Mouse (Mus musculus) heart, embryonic 16.5 days (tissue): ENCODE measurements at regions not wholly inside any gene's neighbourhood (a gene's known extent, or its start where the extent isn't known, plus 50 kb on each side); places are given as distances from the start of the nearest gene placed in this dataset.
A peak's percentile ranks its signal among the peaks of the same experiment; 100 is the strongest.

Experiments
- ATAC-seq: fragments of 200-750 bp; cut with Nextera tagmentation; replicated peaks from 2 replicates; pipeline ENCODE4 v1.8.0; 2017; ENCODE audit warnings: moderate number of reproducible peaks; ENCODE audit not compliant: insufficient read depth, low FRiP score; ENCODE audit errors: extremely low read depth
- H3K27ac ChIP-seq: fragments of 300-500 bp; sonication (generic); 2 replicates; pipeline ENCODE4 v1.5.1; 2014; ENCODE audit warnings: mild to moderate bottlenecking, low read length, control low read depth, moderate library complexity
- H3K27me3 ChIP-seq: fragments of 300-500 bp; sonication (generic); 2 replicates; pipeline ENCODE4 v1.6.1; 2014; ENCODE audit warnings: low read length, mixed read lengths; ENCODE audit not compliant: control insufficient read depth, insufficient read depth
- H3K36me3 ChIP-seq: fragments of 300-500 bp; sonication (generic); 2 replicates; pipeline ENCODE4 v1.6.1; 2014; ENCODE audit not compliant: control insufficient read depth, insufficient read depth
- H3K4me1 ChIP-seq: fragments of 300-500 bp; sonication (generic); 2 replicates; pipeline ENCODE4 v1.6.1; 2014; ENCODE audit warnings: low read length, mixed read lengths; ENCODE audit not compliant: control insufficient read depth, insufficient read depth
- H3K4me2 ChIP-seq: fragments of 300-500 bp; sonication (generic); 2 replicates; pipeline ENCODE4 v1.6.1; 2014; ENCODE audit warnings: low read depth, mild to moderate bottlenecking, control low read depth, low read length
- H3K4me3 ChIP-seq: fragments of 300-500 bp; sonication (generic); 2 replicates; pipeline ENCODE4 v1.5.1; 2014; ENCODE audit warnings: mild to moderate bottlenecking, control low read depth, low read length
- H3K9ac ChIP-seq: fragments of 300-500 bp; sonication (generic); 2 replicates; pipeline ENCODE4 v1.6.1; 2014; ENCODE audit warnings: low read length, control low read depth
- H3K9me3 ChIP-seq: fragments of 300-500 bp; sonication (generic); replicated peaks from 2 replicates; pipeline ENCODE4 v1.6.1; 2016; ENCODE audit warnings: low read length; ENCODE audit not compliant: control insufficient read depth
- WGBS: fragments of 180-500 bp; shearing (Covaris S2); extraction: QIAGEN DNeasy Blood & Tissue Kit; methylation state at CpG from one replicate; pipeline ENCODE4 v1.1.7; 2014; 5-methylcytosine and 5-hydroxymethylcytosine counted together

DNA sequence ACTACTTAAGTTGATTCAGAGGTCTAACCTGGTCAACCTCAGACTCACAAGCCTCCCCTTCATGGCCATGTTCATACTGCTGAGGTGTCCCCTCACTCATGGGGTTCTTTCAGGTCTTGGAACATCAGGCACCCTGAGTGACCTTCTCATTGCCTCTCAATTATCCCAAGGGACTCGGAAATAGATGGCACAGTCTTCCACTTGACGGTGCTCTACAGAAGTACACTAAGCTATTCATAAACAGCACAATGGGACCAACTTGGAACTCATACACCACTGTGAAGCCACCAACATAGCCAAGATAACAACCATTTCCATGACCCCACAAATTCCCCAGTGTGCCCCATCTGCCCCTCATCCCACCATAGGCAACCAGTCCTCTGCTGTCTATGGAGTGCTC lies 118.4 kb downstream of the Srek1 start:
- no peaks in the 10 kb centered on the region for H3K27me3 ChIP-seq
- WGBS = 76% methylated on average over 2 of the region's 2 CpGs
- ATAC-seq = no peak

GRCm38 (mm10) chr13:103653216-103653615 lies 121.2 kb downstream of the Srek1 start:
- Histone ChIP-seq H3K4me3 (no peak overlapping the region), H3K27ac (no peak overlapping the region), H3K27me3 (no peaks in the 10 kb centered on the region), H3K36me3 (no peaks in the 10 kb centered on the region), H3K4me2 (no peak overlapping the region), H3K9me3 (peaks cover 2% of the 10 kb centered on the region; the same call in 1 of the 2 replicates), H3K4me1 (no peaks in the 10 kb centered on the region), H3K9ac (no peak overlapping the region)
- no peak for ATAC-seq
- WGBS = 74% methylated on average over 4 of the region's 4 CpGs

More for the DNA sequence above, 118.4 kb downstream of the Srek1 start:
- no peaks in the 10 kb centered on the region for H3K4me1 ChIP-seq
- no peak overlapping the region for H3K27ac ChIP-seq
- H3K36me3 ChIP-seq = no peaks in the 10 kb centered on the region
- H3K9me3 ChIP-seq = peaks cover 2% of the 10 kb centered on the region; the same call in 1 of the 2 replicates
- no peak overlapping the region for H3K4me2 ChIP-seq
- no peak overlapping the region for H3K9ac ChIP-seq
- no peak overlapping the region for H3K4me3 ChIP-seq

- Histone ChIP-seq H3K36me3 (no peaks in the 10 kb centered on the region), H3K27ac (no peak overlapping the region), H3K9me3 (no peaks in the 10 kb centered on the region), H3K4me3 (no peak overlapping the region), H3K4me2 (no peak overlapping the region), H3K9ac (no peak overlapping the region), H3K4me1 (no peaks in the 10 kb centered on the region), H3K27me3 (no peaks in the 10 kb centered on the region)
- WGBS = 83% methylated on average over 3 of the region's 3 CpGs
- no peak for ATAC-seq
Measured at GRCm38 (mm10) chr13:103649383-103649782, 125.0 kb downstream of the Srek1 start.

DNA sequence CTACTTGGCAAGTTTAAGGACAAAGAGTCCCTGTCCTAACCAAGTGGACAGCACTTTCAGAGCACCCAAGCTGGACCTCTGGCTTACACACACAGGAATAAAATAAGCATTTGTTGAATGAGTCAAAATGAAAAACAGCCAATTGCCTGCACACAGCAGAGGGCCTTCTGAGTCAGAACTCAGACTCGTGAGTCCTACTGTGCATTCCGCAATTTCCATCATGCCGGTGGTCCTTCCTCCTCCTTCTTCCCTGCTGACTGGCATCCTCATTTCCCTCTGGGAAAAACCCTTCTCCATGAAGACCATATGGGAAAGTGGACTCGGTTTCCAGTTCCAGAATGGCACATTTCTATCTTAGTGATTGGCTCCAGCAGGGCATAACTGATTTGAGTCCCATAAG lies 126.4 kb downstream of the Srek1 start:
- Histone ChIP-seq H3K27me3 (no peaks in the 10 kb centered on the region), H3K4me3 (no peak overlapping the region), H3K4me2 (no peak overlapping the region), H3K4me1 (no peaks in the 10 kb centered on the region), H3K36me3 (no peaks in the 10 kb centered on the region), H3K9ac (no peak overlapping the region), H3K27ac (no peak overlapping the region), H3K9me3 (no peaks in the 10 kb centered on the region)
- 70% methylated on average over 4 of the region's 4 CpGs for WGBS
- ATAC-seq = no peak

DNA sequence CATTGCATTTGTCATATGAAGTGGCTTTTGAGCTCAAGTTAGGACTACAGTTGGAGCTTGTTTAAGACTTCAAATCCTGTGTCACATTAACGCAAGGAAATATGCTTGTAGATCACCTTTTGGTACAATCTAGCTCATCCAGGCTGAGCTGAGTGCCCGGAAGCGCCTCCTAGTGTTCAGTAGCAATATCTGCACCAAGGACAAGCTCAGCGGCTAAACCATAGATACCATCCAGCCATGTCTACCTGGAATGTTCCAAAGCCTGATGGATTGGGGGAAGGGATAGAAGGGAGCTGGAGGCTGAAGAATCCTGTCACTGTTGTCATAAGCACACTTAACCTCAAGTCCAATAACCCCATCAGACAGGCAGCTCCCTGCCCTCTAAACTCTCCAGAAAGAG lies 128.4 kb downstream of the Srek1 start:
- Histone ChIP-seq H3K36me3 (no peaks in the 10 kb centered on the region), H3K4me2 (no peak overlapping the region), H3K27me3 (no peaks in the 10 kb centered on the region), H3K27ac (no peak overlapping the region), H3K4me3 (no peak overlapping the region), H3K9me3 (no peaks in the 10 kb centered on the region), H3K9ac (no peak overlapping the region), H3K4me1 (no peaks in the 10 kb centered on the region)
- ATAC-seq = no peak
- 43% methylated on average over 4 of the region's 4 CpGs for WGBS

DNA sequence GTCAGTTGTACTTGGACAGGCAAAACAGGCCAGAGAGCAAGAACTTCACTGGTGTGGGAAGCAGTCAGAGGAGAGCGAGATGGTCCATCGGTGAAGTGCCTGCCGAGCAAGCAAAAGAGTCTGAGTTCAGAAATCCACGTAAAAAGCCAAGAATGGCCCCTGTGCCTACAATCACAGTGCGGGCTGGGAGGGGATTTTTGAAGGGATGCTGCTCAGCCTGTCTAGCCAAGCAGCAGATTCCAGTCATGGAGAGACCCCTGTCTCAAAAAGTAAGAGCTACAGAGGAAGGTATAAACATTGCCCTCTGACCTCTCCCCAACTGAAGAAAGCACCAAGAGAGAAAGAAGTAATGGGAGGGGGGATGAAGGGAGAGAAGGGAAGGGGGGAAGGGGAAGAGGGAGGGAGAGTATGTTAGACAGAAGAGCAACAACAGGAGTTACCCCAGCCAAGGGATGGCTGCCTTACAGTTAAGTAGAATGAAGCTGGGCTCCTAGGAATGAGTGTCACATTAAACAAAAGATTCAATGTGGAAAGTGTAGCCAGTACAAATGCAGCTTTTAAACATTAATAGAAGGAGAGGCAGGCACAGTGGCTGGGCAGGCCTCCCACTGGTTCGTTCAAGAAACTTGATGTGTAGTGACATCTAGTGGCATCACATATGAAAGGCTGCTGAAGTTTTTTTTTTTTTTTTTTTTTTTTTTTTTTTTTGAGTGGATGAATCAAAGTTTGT lies 130.2 kb downstream of the Srek1 start:
- Histone ChIP-seq H3K9ac (no peak overlapping the region), H3K9me3 (no peaks in the 10 kb centered on the region), H3K4me3 (no peak overlapping the region), H3K36me3 (no peaks in the 10 kb centered on the region), H3K4me1 (no peaks in the 10 kb centered on the region), H3K27me3 (no peaks in the 10 kb centered on the region), H3K4me2 (no peak overlapping the region), H3K27ac (no peak overlapping the region)
- ATAC-seq = peak; percentile 41; the same call in 1 of the 2 replicates
- 63% methylated on average over 6 of the region's 6 CpGs for whole genome bisulfite sequencing

- H3K4me3 ChIP-seq = no peak overlapping the region
- 50% methylated on average over 5 of the region's 5 CpGs for WGBS
- H3K27me3 ChIP-seq = no peaks in the 10 kb centered on the region
- H3K9me3 ChIP-seq = no peaks in the 10 kb centered on the region
- no peaks in the 10 kb centered on the region for H3K4me1 ChIP-seq
- no peaks in the 10 kb centered on the region for H3K36me3 ChIP-seq
- no peak overlapping the region for H3K27ac ChIP-seq
- H3K9ac ChIP-seq = no peak overlapping the region
- no peak overlapping the region for H3K4me2 ChIP-seq
- ATAC-seq = no peak
Measured at GRCm38 (mm10) chr13:103643486-103643885, 130.9 kb downstream of the Srek1 start.

GRCm38 (mm10) chr13:103642542-103643375 lies 131.6 kb downstream of the Srek1 start:
- Histone ChIP-seq H3K9ac (no peak overlapping the region), H3K27ac (no peak overlapping the region), H3K4me1 (no peaks in the 10 kb centered on the region), H3K4me3 (no peak overlapping the region), H3K27me3 (no peaks in the 10 kb centered on the region), H3K9me3 (no peaks in the 10 kb centered on the region), H3K36me3 (no peaks in the 10 kb centered on the region), H3K4me2 (no peak overlapping the region)
- ATAC-seq = no peak
- WGBS = 79% methylated on average over 10 of the region's 10 CpGs

- Histone ChIP-seq H3K9me3 (no peaks in the 10 kb centered on the region), H3K36me3 (no peaks in the 10 kb centered on the region), H3K27ac (no peak overlapping the region), H3K27me3 (no peaks in the 10 kb centered on the region), H3K4me1 (no peaks in the 10 kb centered on the region), H3K4me3 (no peak overlapping the region), H3K4me2 (no peak overlapping the region), H3K9ac (no peak overlapping the region)
- no peak for ATAC-seq
Measured at GRCm38 (mm10) chr13:103638038-103638437, 136.4 kb downstream of the Srek1 start.
